Mouse (Mus musculus) liver, embryonic 14.5 days (tissue): ENCODE results near the gene Scube3. TPM values are rescaled to one million over a fixed set of nuclear protein-coding genes. Genes with fewer than 3 reads are reported as not detected.

Experiments used
- ATAC-seq: fragments of 200-750 bp; cut with Nextera tagmentation; 2 replicates; pipeline ENCODE4 v1.8.0; 2017; ENCODE audit warnings: moderate number of reproducible peaks, mild to moderate bottlenecking, moderate library complexity; ENCODE audit not compliant: insufficient read depth
- DNase-seq, 3 experiments: peaks; one replicate each; pipeline ENCODE4 v3.0.0-alpha.2; 2012 to 2013; ENCODE audit warnings: low read depth in 3 of 3, low spot score in 3 of 3
- H3K27ac ChIP-seq: fragments of 300-500 bp; sonication (generic); 2 replicates; pipeline ENCODE4 v1.5.1; 2014; ENCODE audit warnings: moderate library complexity, mild to moderate bottlenecking, control low read depth, inconsistent platforms
- H3K27me3 ChIP-seq: fragments of 300-500 bp; sonication (generic); 2 replicates; pipeline ENCODE4 v1.6.1; 2014; ENCODE audit warnings: mild to moderate bottlenecking, low read length, moderate library complexity; ENCODE audit not compliant: control insufficient read depth, insufficient read depth
- H3K36me3 ChIP-seq: fragments of 300-500 bp; sonication (generic); replicated peaks from 2 replicates; pipeline ENCODE4 v1.6.1; 2014; ENCODE audit warnings: low read depth; ENCODE audit not compliant: control insufficient read depth, insufficient read depth
- H3K4me1 ChIP-seq, 2 experiments: fragments of 200-500 bp in 1 of 2; fragments of 300-500 bp in 1 of 2; sonication (generic) in 1 of 2; replicated peaks; 2 replicates each; pipeline ENCODE4 v1.6.1; 2012 to 2014; ENCODE audit warnings: antibody characterized with exemption in 1 of 2, inconsistent platforms in 1 of 2, low read length in 1 of 2; ENCODE audit not compliant: control insufficient read depth in 2 of 2, insufficient read depth in 2 of 2
- H3K4me2 ChIP-seq: fragments of 300-500 bp; sonication (generic); 2 replicates; pipeline ENCODE4 v1.6.1; 2014; ENCODE audit warnings: low read depth, mild to moderate bottlenecking, control low read depth, moderate library complexity
- H3K4me3 ChIP-seq, 2 experiments: fragments of 200-500 bp in 1 of 2; fragments of 300-500 bp in 1 of 2; sonication (generic) in 1 of 2; 2 replicates each; pipeline ENCODE4 v1.5.1; 2012 to 2014; ENCODE audit warnings: low read depth in 2 of 2, low read length in 2 of 2, mild to moderate bottlenecking in 2 of 2, control low read depth in 1 of 2, inconsistent platforms in 1 of 2, moderate library complexity in 1 of 2; ENCODE audit not compliant: insufficient read depth in 1 of 2
- H3K9ac ChIP-seq: fragments of 300-500 bp; sonication (generic); replicated peaks from 2 replicates; pipeline ENCODE4 v1.6.1; 2014; ENCODE audit warnings: mild to moderate bottlenecking, control low read depth, moderate library complexity
- H3K9me3 ChIP-seq: fragments of 300-500 bp; sonication (generic); 2 replicates; pipeline ENCODE4 v1.6.1; 2016; ENCODE audit warnings: low read length, mixed read lengths; ENCODE audit not compliant: control insufficient read depth
- CTCF ChIP-seq: IDR thresholded peaks from 2 replicates; pipeline ENCODE4 v1.5.1; 2016; ENCODE audit warnings: antibody characterized with exemption, low read depth, control low read depth
- EP300 ChIP-seq: IDR thresholded peaks from 2 replicates; pipeline ENCODE4 v1.6.1; 2016; ENCODE audit warnings: antibody characterized with exemption, low read depth
- WGBS: fragments of 180-500 bp; shearing (Covaris S2); extraction: QIAGEN DNeasy Blood & Tissue Kit; methylation state at CpG from one replicate; pipeline ENCODE4 v1.1.7; 2014; ENCODE audit not compliant: insufficient replicate concordance; 5-methylcytosine and 5-hydroxymethylcytosine counted together
- polyA plus RNA-seq, 2 experiments: library from polyadenylated mRNA; depleted of rRNA in 1 of 2; stranded (reverse) in 1 of 2; unstranded in 1 of 2; fragments of >200 nt; fragmentation: Nextera tagmentation in 1 of 2; extraction: Ambion mirVana in 1 of 2; gene quantifications; 2 replicates each; pipeline versions ENCODE4 v1.2.1 to v1.2.3; 2012 to 2014

Scube3 gene
- polyA plus RNA-seq, 2 experiments, result 0.23 to 0.33 TPM

GRCm38 (mm10) chr17:28130391-28131125 is 11.4 kb upstream of the Scube3 start:
- H3K4me2 ChIP-seq, result no peak overlapping the region
- H3K4me3 ChIP-seq, result no peak overlapping the region
- DNase-seq, result no peak
- no peak for ATAC-seq
- TF ChIP-seq CTCF (no peak), EP300 (no peak)
- H3K27ac ChIP-seq, result no peak overlapping the region
- WGBS, result 46% methylated on average over 5 of the region's 5 CpGs
- no peaks in the 10 kb centered on the region; a peak in 1 of 4 replicates for H3K4me1 ChIP-seq
- no peaks in the 10 kb centered on the region for H3K9me3 ChIP-seq
- no peak overlapping the region for H3K9ac ChIP-seq
- no peaks in the 10 kb centered on the region for H3K27me3 ChIP-seq
- no peaks in the 10 kb centered on the region for H3K36me3 ChIP-seq

DNA sequence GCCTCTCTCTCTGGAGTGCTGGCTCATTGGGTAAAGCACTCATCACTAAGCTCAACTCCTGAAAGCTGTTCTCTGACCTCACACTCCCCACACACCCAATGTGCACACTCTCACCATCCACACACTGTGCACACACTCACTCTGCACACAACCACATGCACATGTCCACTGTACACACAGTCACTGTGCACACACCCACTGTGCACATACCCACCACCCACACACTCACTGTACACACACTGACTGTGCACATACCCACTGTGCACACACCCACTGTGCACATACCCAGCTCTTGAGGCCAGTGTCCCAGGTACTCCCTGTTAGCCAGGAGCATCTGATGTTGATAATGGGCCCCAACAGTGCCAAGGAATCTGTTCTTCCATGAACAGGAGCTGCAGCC is 10.8 kb upstream of the Scube3 start:
- H3K36me3 ChIP-seq, result no peaks in the 10 kb centered on the region
- TF ChIP-seq EP300 (no peak), CTCF (no peak)
- DNase-seq (no peak), ATAC-seq (no peak)
- no peak overlapping the region for H3K9ac ChIP-seq
- H3K4me2 ChIP-seq, result no peak overlapping the region
- H3K4me3 ChIP-seq, result no peak overlapping the region
- H3K9me3 ChIP-seq, result no peaks in the 10 kb centered on the region
- H3K4me1 ChIP-seq, result no peaks in the 10 kb centered on the region; a peak in 1 of 4 replicates
- no peak overlapping the region for H3K27ac ChIP-seq
- no peaks in the 10 kb centered on the region for H3K27me3 ChIP-seq

- ATAC-seq (no peak), DNase-seq (no peak)
- Histone ChIP-seq H3K27ac (no peak overlapping the region), H3K27me3 (no peaks in the 10 kb centered on the region), H3K4me1 (no peaks in the 10 kb centered on the region; a peak in 1 of 4 replicates), H3K9ac (no peak overlapping the region), H3K4me2 (no peak overlapping the region), H3K4me3 (no peak overlapping the region), H3K36me3 (no peaks in the 10 kb centered on the region), H3K9me3 (no peaks in the 10 kb centered on the region)
- TF ChIP-seq CTCF (peak; percentile 81), EP300 (no peak)
- WGBS, result 7% methylated on average over 14 of the region's 14 CpGs
Observed at GRCm38 (mm10) chr17:28133193-28133592, 8.7 kb upstream of the Scube3 start.

- 48% methylated on average over 3 of the region's 3 CpGs for WGBS
- Histone ChIP-seq H3K9me3 (no peaks in the 10 kb centered on the region), H3K4me1 (no peaks in the 10 kb centered on the region; a peak in 1 of 4 replicates), H3K27ac (no peak overlapping the region), H3K4me3 (no peak overlapping the region), H3K27me3 (peaks cover 11% of the 10 kb centered on the region), H3K36me3 (no peaks in the 10 kb centered on the region), H3K4me2 (no peak overlapping the region), H3K9ac (no peak overlapping the region)
- TF ChIP-seq EP300 (no peak), CTCF (no peak)
- DNase-seq, result no peak
- ATAC-seq, result no peak
Observed at GRCm38 (mm10) chr17:28135496-28135895, 6.4 kb upstream of the Scube3 start.

DNA sequence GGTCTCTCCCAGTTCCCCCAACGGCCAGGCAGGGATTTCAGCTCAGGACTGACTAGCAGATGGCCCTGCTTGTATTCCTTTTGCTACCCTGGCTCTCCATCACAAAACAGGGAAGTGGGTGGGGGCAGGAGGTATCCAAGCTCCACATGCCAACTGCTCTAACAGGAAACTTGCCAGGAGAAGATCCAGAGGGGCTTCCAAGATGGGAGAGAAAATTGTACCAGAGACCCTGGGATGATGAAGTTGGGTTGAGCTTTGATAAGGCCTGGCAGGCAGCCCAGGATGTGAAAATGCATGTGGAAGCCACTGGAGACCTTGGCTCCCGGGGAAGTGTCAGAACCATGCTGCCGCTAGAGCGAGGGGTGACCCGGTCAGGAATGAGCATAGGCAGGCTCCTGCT is 5.7 kb upstream of the Scube3 start:
- DNase-seq, result no peak

More for the DNA sequence above, 5.7 kb upstream of the Scube3 start:
- WGBS, result 31% methylated on average over 5 of the region's 5 CpGs
- no peak for TF ChIP-seq CTCF
- no peak for TF ChIP-seq EP300
- H3K4me1 ChIP-seq, result no peaks in the 10 kb centered on the region
- H3K36me3 ChIP-seq, result no peaks in the 10 kb centered on the region
- H3K27me3 ChIP-seq, result peaks cover 19% of the 10 kb centered on the region
- H3K9ac ChIP-seq, result no peak overlapping the region
- H3K9me3 ChIP-seq, result no peaks in the 10 kb centered on the region
- H3K4me2 ChIP-seq, result no peak overlapping the region
- ATAC-seq, result no peak
- no peak overlapping the region for H3K4me3 ChIP-seq
- no peak overlapping the region for H3K27ac ChIP-seq
